ENCODE assay signal across 8 mouse cellular contexts in the genomic region with DNA sequence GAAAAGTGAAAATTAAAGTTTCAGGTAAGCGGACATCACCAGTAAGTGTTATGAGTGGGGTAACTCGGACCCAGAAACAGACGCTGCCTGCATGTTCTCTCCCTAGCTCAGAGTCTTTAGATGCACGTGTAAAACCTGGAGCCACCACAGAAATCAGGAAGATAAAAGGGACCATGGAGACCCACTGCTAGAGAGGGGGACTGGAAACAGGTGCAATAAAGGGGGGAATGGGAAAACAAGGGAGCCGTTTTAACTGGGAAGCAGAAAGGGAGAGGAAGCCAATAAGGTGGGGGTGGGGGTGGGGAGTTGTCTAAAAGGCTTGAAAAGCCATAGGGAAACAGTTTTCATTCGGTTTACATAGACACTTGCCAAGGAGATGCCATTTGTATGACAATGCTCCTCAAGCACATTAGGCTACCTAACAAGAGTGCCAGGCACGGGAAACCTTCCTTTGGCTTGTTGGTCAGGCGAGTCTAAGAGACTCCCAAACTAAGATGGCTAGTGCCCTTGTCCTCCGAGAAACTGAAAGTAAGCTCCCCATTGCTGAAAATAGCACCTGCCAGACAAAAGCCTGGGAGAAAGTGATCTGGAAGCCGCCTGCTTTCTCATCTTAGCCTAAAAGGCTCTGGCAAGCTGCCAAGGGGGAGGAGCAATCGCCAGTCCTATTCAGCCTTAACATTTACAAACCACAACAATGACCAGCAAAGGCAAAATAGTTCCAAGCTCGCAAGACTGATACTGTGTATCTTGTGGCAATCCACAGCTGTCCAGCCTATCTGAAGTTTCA. TPM values are rescaled to one million over a fixed set of nuclear protein-coding genes. Genes with fewer than 3 reads are reported as not detected.
DNase-seq lines count a peak whose midpoint lies in the region; TF ChIP-seq lines count a peak whose summit lies in the region.

No protein-coding gene starts in this region.

- no peak overlapping the region for H3K4me3 ChIP-seq in heart, adult 2 months
- no peak overlapping the region for H3K4me3 ChIP-seq in kidney, adult 2 months (ENCODE audit: insufficient read depth, low read depth, low read length)

- H3K27me3 ChIP-seq in heart, adult 2 months (ENCODE audit: control insufficient read depth, insufficient read depth, low read length): no peaks in the 10 kb centered on the region
- H3K27me3 ChIP-seq in kidney, adult 2 months (replicated peaks; ENCODE audit: control insufficient read depth, insufficient read depth, low read length): no peaks in the 10 kb centered on the region

- peaks cover 26% of the 10 kb centered on the region for H3K36me3 ChIP-seq in heart, adult 2 months (ENCODE audit: control insufficient read depth, insufficient read depth, low read length)
- peaks cover 10% of the 10 kb centered on the region for H3K36me3 ChIP-seq in kidney, adult 2 months (ENCODE audit: control insufficient read depth, insufficient read depth, low read length)

- peaks cover 9% of the 10 kb centered on the region for H3K4me1 ChIP-seq in heart, adult 2 months (ENCODE audit: control insufficient read depth, insufficient read depth, low read length)
- H3K4me1 ChIP-seq in kidney, adult 2 months (ENCODE audit: control insufficient read depth, insufficient read depth, low read length): peaks cover 14% of the 10 kb centered on the region

- 38% methylated on average over 12 of the region's 12 CpGs for WGBS in heart, adult 2 months
- WGBS in kidney, adult 2 months: 42% methylated on average over 12 of the region's 12 CpGs

- intact Hi-C loops in heart, adult 2 months (cut with DNase I): no loop called here

- peaks cover 2% of the 10 kb centered on the region; the same call in 1 of the 2 replicates for H3K79me2 ChIP-seq in heart, adult 2 months (replicated peaks; ENCODE audit: control insufficient read depth, insufficient read depth, low read length)

- peak; percentile 21; the same call in 1 of the 2 replicates for TF ChIP-seq POLR2A in heart, adult 2 months (IDR thresholded peaks at IDR 0.05; ENCODE audit: insufficient read depth, low read depth, low read length)
- no peak for TF ChIP-seq POLR2A in kidney, adult 2 months (IDR thresholded peaks at IDR 0.05; ENCODE audit: low read depth, low read length)

- DNase-seq in cerebellum, adult 18-20 months: peak; percentile 26 to 39
- no peak for DNase-seq in cerebellum, adult 11-12 months
- peak; percentile 93 for DNase-seq in 416B (ENCODE audit: low read depth)
- DNase-seq in brain, embryonic 18.5 days (ENCODE audit: low read depth, low spot score): peak; percentile 6
- DNase-seq in heart, adult 2 months: peak; percentile 64 to 67
- peak; percentile 74 for DNase-seq in kidney, adult 2 months
- peak; percentile 63 for DNase-seq in lung, postnatal 36 days
- DNase-seq in right cerebral cortex, postnatal 10 days (ENCODE audit: low spot score in 2 of 2): peak; percentile 57 to 63

- no peak for TF ChIP-seq CTCF in heart, adult 2 months (IDR thresholded peaks at IDR 0.05)
- TF ChIP-seq CTCF in kidney, adult 2 months (conservative IDR thresholded peaks at IDR 0.05; ENCODE audit: insufficient read depth, insufficient read length, low read depth, low read length): no peak

- no peak for TF ChIP-seq EP300 in heart, adult 2 months (IDR thresholded peaks at IDR 0.05; ENCODE audit: insufficient read depth, low read depth, low read length)

- peak overlapping the region; percentile 49 for H3K27ac ChIP-seq in heart, adult 2 months
- no peak overlapping the region for H3K27ac ChIP-seq in kidney, adult 2 months (ENCODE audit: insufficient read depth, low read depth, low read length)

- peak overlapping the region; percentile 61 for H3K9ac ChIP-seq in heart, adult 2 months (ENCODE audit: low read depth, low read length)

RNA-seq across cellular contexts. Expression of a gene that starts 10.0 kb away (rescaled TPM):
- total RNA-seq in heart, adult 2 months (2021): 100 to 1,000 TPM; 663 to 774 TPM
- polyA plus RNA-seq in heart, adult 2 months (2012; rRNA removed): 732 and 838 TPM in 2 replicates
- polyA plus RNA-seq in kidney, adult 2 months (2012; rRNA removed): 269 and 296 TPM in 2 replicates

RNA-seq across cellular contexts. Expression of a gene that starts 25.0 kb away (rescaled TPM):
- total RNA-seq in heart, adult 2 months (2021): 10 to 100 TPM; 10.6 to 10.8 TPM
- 17.0 and 19.3 TPM in 2 replicates for polyA plus RNA-seq in heart, adult 2 months (2012; rRNA removed)
- polyA plus RNA-seq in kidney, adult 2 months (2012; rRNA removed): 22.3 and 24.7 TPM in 2 replicates

RNA-seq across cellular contexts. Expression of a gene that starts 53.2 kb away (rescaled TPM):
- total RNA-seq in heart, adult 2 months (2021): 10 to 100 TPM; 77.6 to 92.9 TPM
- polyA plus RNA-seq in heart, adult 2 months (2012; rRNA removed): 48.8 and 52.2 TPM in 2 replicates
- polyA plus RNA-seq in kidney, adult 2 months (2012; rRNA removed): 43.8 and 76.7 TPM in 2 replicates
